Mouse (Mus musculus): ENCODE data around the gene Mgat4e.
A peak's percentile ranks its signal among the peaks of the same experiment; 100 is the strongest.
"Not testable (repeated sequence)": the region's sequence is repeated elsewhere in the genome, so short reads cannot be mapped to it uniquely, and the experiment has no call there.

The Mgat4e gene

DNA sequence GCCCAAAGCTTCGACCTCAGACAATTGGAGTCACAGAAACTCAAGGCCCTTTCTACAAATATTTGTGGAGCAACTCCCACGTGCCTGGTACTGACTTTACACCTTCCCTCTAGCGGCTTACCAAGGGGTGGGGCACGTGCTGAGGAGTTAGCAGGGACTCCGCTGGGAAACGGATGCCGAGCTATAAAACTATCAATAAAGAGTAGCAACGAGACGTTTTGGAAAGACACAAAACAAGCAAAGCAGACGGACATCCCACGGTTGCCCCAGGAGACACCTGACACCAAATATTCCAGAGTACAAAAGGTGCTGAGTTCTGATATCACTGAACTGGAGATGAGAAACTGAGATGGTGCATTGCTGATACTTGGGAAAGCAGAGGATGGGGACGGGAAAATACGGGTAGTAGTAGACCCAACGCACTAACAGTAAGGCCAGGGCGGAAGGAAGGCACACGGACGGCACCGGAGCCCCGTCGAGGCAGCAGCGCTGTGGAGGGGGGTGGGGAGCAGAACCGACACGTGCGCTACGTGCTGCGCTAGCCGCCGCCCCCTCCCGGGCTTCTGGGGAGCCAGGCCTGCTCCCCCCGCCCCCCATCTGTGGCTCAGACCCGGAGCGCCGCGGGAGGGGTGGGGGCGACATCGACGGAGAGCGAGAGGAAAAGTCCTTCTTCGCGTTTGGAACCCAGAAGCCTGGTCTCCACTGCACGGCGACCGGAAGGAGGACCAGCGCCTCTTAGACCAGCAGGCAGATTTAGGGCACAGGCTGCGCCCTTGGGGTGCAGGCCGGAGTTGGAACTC lies 6.6 kb upstream of the Mgat4e start:
- DNase-seq (ENCODE audit: low read depth) = no peak

- no peak for DNase-seq (ENCODE audit: low read depth)
Measured at GRCm38 (mm10) chr1:134555240-134555870, 5.9 kb upstream of the Mgat4e start.

GRCm38 (mm10) chr1:134552396-134552795 lies 2.9 kb upstream of the Mgat4e start:
- DNase-seq (ENCODE audit: low read depth) = no peak

GRCm38 (mm10) chr1:134551869-134552268 lies 2.4 kb upstream of the Mgat4e start:
- DNase-seq (ENCODE audit: low read depth) = no peak

DNA sequence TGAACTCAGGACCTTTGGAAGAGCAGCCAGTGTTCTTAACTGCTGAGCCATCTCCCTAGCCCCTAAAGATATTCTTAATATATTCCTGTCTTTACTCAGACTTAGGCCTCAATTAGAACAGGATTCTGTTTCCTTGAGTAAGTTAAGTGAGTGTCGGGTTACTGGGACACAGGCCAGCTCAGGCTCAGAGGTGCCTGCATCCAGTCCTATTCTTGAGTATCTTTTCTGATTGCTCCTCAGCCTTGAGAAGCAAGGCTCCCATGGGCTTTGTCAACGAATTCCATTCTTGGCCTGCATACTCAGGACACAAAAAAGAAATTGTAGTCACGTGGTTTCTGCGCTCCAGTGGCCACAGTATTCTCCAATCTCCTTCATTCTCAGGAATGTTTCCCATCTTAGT lies 1.3 kb downstream of the Mgat4e start:
- DNase-seq (ENCODE audit: low read depth) = no peak

GRCm38 (mm10) chr1:134540610-134541009 lies 8.9 kb downstream of the Mgat4e start:
- no peak for DNase-seq (ENCODE audit: low read depth)

- DNase-seq (ENCODE audit: low read depth) = no peak
Measured at GRCm38 (mm10) chr1:134535513-134535912, 14.0 kb downstream of the Mgat4e start.

- no peak for DNase-seq (ENCODE audit: low read depth)
Measured at GRCm38 (mm10) chr1:134535054-134535453, 14.4 kb downstream of the Mgat4e start.

GRCm38 (mm10) chr1:134533710-134534109 lies 15.8 kb downstream of the Mgat4e start:
- DNase-seq (ENCODE audit: low read depth) = not testable (repeated sequence)

GRCm38 (mm10) chr1:134530618-134531017 lies 18.9 kb downstream of the Mgat4e start:
- DNase-seq (ENCODE audit: low read depth) = no peak

DNA sequence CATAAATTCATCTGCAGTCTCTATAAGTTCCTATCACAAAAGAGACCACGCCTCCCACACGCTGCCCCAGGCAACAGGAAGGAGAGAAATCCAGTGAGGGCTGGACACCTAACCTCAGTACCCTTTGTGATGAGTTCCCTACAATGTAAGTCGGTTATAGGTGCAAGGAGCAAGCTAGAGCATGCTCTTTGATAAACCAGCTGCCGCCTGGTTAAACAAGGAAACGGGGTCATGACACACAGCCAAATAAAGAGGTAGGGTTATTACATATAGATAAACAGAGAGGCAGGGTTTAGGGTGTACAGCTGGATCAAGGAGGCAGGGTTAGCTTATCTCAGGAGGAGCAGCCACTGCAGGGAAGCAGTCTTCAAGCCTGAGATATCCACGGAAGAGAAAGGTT lies 22.7 kb downstream of the Mgat4e start:
- DNase-seq (ENCODE audit: low read depth) = no peak

DNA sequence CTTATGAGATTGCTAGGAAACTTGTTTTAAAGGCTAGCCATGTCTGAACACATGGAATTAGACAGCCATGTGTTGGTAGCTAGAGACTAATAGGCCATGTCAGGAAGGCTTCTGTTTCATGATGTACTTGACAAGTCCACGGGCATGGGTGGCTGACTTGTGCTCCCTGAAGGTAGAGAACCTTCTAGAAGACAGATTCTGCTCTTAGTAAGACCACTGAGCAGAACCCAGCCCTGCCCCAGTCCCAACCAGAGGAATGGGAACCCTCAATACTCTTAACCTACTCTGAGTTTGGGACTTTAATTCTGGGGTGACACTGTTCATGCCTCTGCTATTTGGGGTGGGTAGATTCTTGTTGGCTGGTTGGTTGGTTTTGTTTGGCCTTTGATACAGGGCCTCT lies 24.5 kb downstream of the Mgat4e start:
- no peak for DNase-seq (ENCODE audit: low read depth)

GRCm38 (mm10) chr1:134524424-134524823 lies 25.1 kb downstream of the Mgat4e start:
- DNase-seq (ENCODE audit: low read depth) = peak; percentile 10

- DNase-seq (ENCODE audit: low read depth) = no peak
Measured at GRCm38 (mm10) chr1:134522325-134522724, 27.2 kb downstream of the Mgat4e start.

GRCm38 (mm10) chr1:134521163-134521562 lies 28.3 kb downstream of the Mgat4e start:
- DNase-seq (ENCODE audit: low read depth) = no peak

DNA sequence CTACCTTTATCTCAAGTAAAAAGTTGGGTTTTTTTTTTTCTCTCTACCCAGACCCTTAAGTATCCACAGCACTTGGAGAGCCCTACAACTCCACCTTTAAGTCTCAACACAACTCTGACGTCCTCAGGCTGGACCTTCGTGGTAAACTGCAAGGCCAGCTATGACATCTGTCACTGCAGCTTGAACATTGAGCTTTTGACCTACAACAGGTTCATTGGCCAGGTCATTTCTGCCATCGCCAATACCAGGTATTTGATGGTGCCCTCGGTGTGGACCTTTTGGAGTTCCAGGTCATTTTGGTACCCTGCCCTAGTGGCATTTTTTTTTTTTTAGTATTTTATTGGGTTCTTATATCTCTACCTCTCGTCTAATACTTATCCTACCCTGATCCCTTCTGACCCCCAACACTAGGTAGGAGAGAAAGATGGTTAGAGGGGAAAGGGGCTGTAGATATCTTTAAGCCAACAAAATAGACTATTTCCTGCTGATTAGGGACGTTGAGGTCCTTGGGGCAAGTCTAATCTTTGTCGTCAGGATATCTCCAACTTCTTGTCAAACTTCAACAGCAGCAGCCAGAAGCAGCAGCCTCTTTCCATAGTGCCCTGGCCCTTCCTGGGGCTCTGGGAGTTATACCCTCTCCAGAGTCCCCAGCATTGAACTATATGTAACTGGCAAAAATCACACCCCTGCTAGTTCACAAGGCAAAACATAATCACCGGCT lies 29.3 kb downstream of the Mgat4e start:
- DNase-seq (ENCODE audit: low read depth) = no peak

DNA sequence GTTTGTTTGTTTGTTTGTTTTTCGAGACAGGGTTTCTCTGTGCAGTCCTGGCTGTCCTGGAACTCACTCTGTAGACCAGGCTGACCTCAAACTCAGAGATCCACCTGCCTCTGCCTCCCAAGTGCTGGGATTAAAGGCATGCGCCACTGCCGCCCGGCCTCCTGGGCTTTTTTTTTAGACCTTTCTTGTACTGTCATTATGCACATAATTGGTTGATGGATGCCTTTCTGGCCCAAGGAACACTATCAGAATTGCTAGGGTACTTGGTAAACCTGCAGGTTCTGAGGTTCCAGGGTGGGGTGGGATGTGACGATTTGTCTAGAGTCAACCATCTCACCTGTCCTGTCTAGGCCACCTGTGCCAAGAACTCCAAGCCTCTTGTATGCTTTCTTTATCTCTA lies 30.3 kb downstream of the Mgat4e start:
- DNase-seq (ENCODE audit: low read depth) = not testable (repeated sequence)

- DNase-seq (ENCODE audit: low read depth) = peak; percentile 73
Measured at GRCm38 (mm10) chr1:134518677-134519076, 30.8 kb downstream of the Mgat4e start.

DNA sequence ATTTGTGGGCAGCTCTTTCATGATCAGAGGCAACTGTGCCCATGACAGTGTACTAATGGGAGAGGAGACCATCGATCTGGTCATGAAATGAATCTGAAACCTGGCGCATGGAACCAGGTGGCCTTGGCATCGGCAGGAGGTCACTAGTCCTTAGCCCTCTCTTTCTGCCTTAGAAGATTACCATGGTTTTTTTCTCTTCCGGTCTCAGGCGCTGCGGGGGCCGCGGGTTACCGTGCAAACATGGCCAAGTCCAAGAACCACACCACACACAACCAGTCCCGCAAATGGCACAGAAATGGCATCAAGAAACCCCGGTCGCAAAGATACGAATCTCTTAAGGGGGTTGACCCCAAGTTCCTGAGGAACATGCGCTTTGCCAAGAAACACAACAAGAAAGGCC lies 31.6 kb downstream of the Mgat4e start:
- DNase-seq (ENCODE audit: low read depth) = not testable (repeated sequence)

- DNase-seq (ENCODE audit: low read depth) = no peak
Measured at GRCm38 (mm10) chr1:134516491-134517198, 32.8 kb downstream of the Mgat4e start.

- DNase-seq (ENCODE audit: low read depth) = no peak
Measured at GRCm38 (mm10) chr1:134515891-134516290, 33.6 kb downstream of the Mgat4e start.

DNA sequence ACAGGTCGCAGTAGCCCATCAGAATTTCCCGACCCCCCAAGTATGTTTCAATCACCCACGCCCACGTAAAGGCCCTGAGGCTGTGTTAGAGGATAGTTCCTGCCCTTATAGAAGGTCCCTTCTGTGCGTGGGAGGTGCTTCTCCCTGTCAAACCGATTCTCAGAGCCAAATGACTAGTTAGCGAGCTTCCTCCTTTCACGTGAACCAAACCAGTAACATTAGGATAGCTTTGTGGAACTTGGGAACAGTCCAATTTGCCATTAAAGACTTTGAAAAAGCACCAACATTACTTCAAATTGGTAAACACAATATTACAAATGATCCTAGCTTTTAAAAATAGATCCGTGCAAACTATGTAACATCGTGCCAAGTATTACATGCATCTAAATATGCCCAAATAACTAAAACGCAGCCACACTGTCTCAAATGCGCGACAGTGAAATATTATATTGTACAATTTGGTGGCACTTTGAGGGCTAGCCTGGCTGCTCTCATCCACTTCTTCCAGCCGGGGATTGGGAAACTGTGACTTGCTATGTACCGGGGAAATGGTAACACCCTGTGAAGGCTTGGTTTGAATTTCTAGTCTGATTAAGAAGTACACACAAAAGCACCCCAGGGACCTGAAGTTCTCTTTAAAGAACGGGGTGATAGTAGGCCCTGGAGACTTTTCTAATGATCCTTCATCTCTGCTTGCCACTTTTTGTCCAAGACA lies 35.4 kb downstream of the Mgat4e start:
- no peak for DNase-seq (ENCODE audit: low read depth)

Measured in fibroblast of lung, adult 2 months (primary cell).